Mouse (Mus musculus) ES-Bruce4 (cell line): ENCODE measurements around the gene Anxa4.

ENCODE experiments used
- CTCF ChIP-seq: IDR thresholded peaks from one replicate; pipeline ENCODE4 v1.8.1; 2011; ENCODE audit warnings: low read depth, low read length
- POLR2A ChIP-seq: IDR thresholded peaks from one replicate; pipeline ENCODE4 v1.8.1; 2011; ENCODE audit warnings: low read length; ENCODE audit not compliant: insufficient read depth

- TF ChIP-seq CTCF, result no peak
- TF ChIP-seq POLR2A, result no peak
These were observed 11.0 kb downstream of the Anxa4 start for GRCm38 (mm10) chr6:86782342-86782741.
